Mouse (Mus musculus): ENCODE results near the gene Ajap1.

GRCm38 (mm10) chr4:153335301-153335799 is 147.3 kb downstream of the Ajap1 start:
- no peak for TF ChIP-seq CTCF (IDR thresholded peaks at IDR 0.05; ENCODE audit: borderline replicate concordance, insufficient read depth, low read depth, low read length)
- no peak for TF ChIP-seq POLR2A (IDR thresholded peaks at IDR 0.05; ENCODE audit: borderline replicate concordance, insufficient read depth, low read length)
